Mouse (Mus musculus): ENCODE measurements around the gene Mesd.

DNA sequence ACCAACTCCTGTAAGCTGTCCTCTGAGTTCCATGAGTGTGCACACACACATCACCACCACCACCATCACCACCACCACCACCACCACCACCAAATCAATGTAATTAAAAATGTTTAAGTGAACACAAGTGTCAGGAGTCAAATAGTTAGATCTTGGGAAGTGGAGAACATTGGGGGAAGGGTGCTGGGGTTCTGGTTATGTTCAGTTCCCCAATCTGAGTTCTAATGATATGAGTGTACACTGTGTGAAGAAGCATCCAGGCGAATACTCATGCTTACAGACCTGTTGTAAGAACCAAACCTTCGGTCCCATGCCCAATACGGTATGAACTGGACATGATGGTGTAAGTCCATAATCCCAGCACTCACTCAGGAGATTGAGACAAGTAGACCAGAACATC lies 26.3 kb upstream of the Mesd start:
- TF ChIP-seq CTCF (IDR thresholded peaks at IDR 0.05) (no peak), EP300 (IDR thresholded peaks at IDR 0.05) (no peak)

All from lung, postnatal 0 days (tissue).